Comparison of ENCODE assay signal across 8 mouse cellular contexts in genomic region chr7:127196484-127196883, GRCm38 (mm10). TPM values are rescaled to one million over a fixed set of nuclear protein-coding genes. Genes with fewer than 3 reads are reported as not detected.
DNase-seq lines count a peak whose midpoint lies in the region; ATAC-seq lines count a peak whose summit lies in the region.

No protein-coding gene starts in this region.

- no peaks in the 10 kb centered on the region for H3K27me3 ChIP-seq in heart, embryonic 13.5 days (replicated peaks)
- H3K27me3 ChIP-seq in hindbrain, embryonic 12.5 days: no peaks in the 10 kb centered on the region
- H3K27me3 ChIP-seq in midbrain, embryonic 14.5 days (ENCODE audit: control insufficient read depth, insufficient read depth, low read length): no peaks in the 10 kb centered on the region

- intact Hi-C loops in heart, postnatal 36 days (cut with DNase I): loop anchor here (1.0 to 5.0 kb wide), 3 partner anchors 38 to 334 kb away; partner anchors contain the start of genes Hirip3, Ino80e and Kif22

- H3K36me3 ChIP-seq in heart, embryonic 13.5 days: peaks cover 82% of the 10 kb centered on the region
- H3K36me3 ChIP-seq in hindbrain, embryonic 12.5 days: peaks cover 73% of the 10 kb centered on the region
- peaks cover 79% of the 10 kb centered on the region for H3K36me3 ChIP-seq in midbrain, embryonic 14.5 days (ENCODE audit: control insufficient read depth, insufficient read depth, low read length)

- peaks cover 19% of the 10 kb centered on the region for H3K4me1 ChIP-seq in heart, embryonic 13.5 days
- peaks cover 25% of the 10 kb centered on the region for H3K4me1 ChIP-seq in hindbrain, embryonic 12.5 days
- H3K4me1 ChIP-seq in midbrain, embryonic 14.5 days (ENCODE audit: control insufficient read depth, insufficient read depth, low read length): peaks cover 15% of the 10 kb centered on the region

- peak overlapping the region; percentile 87 for H3K27ac ChIP-seq in heart, embryonic 13.5 days (replicated peaks)
- H3K27ac ChIP-seq in hindbrain, embryonic 12.5 days: peak overlapping the region; percentile 72
- peak overlapping the region; percentile 82 for H3K27ac ChIP-seq in midbrain, embryonic 14.5 days (replicated peaks; ENCODE audit: low read depth, low read length)

- no peak for ATAC-seq in heart, embryonic 13.5 days (ENCODE audit: extremely low read depth, insufficient number of reproducible peaks, low FRiP score, low TSS enrichment)
- ATAC-seq in hindbrain, embryonic 12.5 days (ENCODE audit: low FRiP score): peak; percentile 2
- no peak for ATAC-seq in midbrain, embryonic 14.5 days (ENCODE audit: low FRiP score, low TSS enrichment)
- no peak for ATAC-seq in inflammation-experienced regulatory T-cells, adult 6 months

- peak overlapping the region; percentile 83 for H3K4me3 ChIP-seq in heart, embryonic 13.5 days
- peak overlapping the region; percentile 79 for H3K4me3 ChIP-seq in hindbrain, embryonic 12.5 days
- peak overlapping the region; percentile 75 for H3K4me3 ChIP-seq in midbrain, embryonic 14.5 days (replicated peaks; ENCODE audit: low read depth, low read length)

- H3K9me3 ChIP-seq in heart, embryonic 13.5 days: no peaks in the 10 kb centered on the region
- H3K9me3 ChIP-seq in hindbrain, embryonic 12.5 days (replicated peaks): no peaks in the 10 kb centered on the region
- no peaks in the 10 kb centered on the region for H3K9me3 ChIP-seq in midbrain, embryonic 14.5 days (ENCODE audit: control insufficient read depth, low read length)

- H3K9ac ChIP-seq in heart, embryonic 13.5 days: peak overlapping the region; percentile 84
- H3K9ac ChIP-seq in hindbrain, embryonic 12.5 days: peak overlapping the region; percentile 86
- peak overlapping the region; percentile 65 for H3K9ac ChIP-seq in midbrain, embryonic 14.5 days (replicated peaks; ENCODE audit: low read length)

- WGBS in heart, embryonic 13.5 days: 56% methylated on average over 11 of the region's 11 CpGs
- 57% methylated on average over 11 of the region's 11 CpGs for WGBS in hindbrain, embryonic 12.5 days
- 57% methylated on average over 11 of the region's 11 CpGs for WGBS in midbrain, embryonic 14.5 days

- H3K4me2 ChIP-seq in heart, embryonic 13.5 days: peak overlapping the region; percentile 83
- peak overlapping the region; percentile 93 for H3K4me2 ChIP-seq in hindbrain, embryonic 12.5 days (replicated peaks)
- peak overlapping the region; percentile 82 for H3K4me2 ChIP-seq in midbrain, embryonic 14.5 days (ENCODE audit: low read length)

- no peak for DNase-seq in heart, postnatal 36 days
- peak; percentile 39 for DNase-seq in ZHBTc4 (ENCODE audit: low read depth, low spot score)
- no peak for DNase-seq in midbrain, embryonic 14.5 days
- no peak for DNase-seq in left cerebral cortex, adult 18-20 months (ENCODE audit: low spot score in 2 of 2)
- DNase-seq in layer of hippocampus, adult 9-11 months: no peak

RNA-seq across cellular contexts. Expression of gene Cd2bp2, which starts 0.6 kb away (rescaled TPM):
- polyA plus RNA-seq in heart, embryonic 13.5 days (2015; fragmentation: Nextera tagmentation; extraction: Ambion mirVana): 42.1 TPM in 2 replicates
- total RNA-seq in heart, postnatal 36 days (2021): 10 to 100 TPM; 36.9 to 38.0 TPM
- 86.2 and 92.9 TPM in 2 replicates for polyA plus RNA-seq in hindbrain, embryonic 12.5 days (2016; fragmentation: Nextera tagmentation; extraction: Ambion mirVana)
- polyA plus RNA-seq in midbrain, embryonic 14.5 days (2014; fragmentation: Nextera tagmentation; extraction: Ambion mirVana): 59.5 and 81.1 TPM in 2 replicates
- 10 to 100 TPM; 88.0 to 90.2 TPM for total RNA-seq in left cerebral cortex, adult 18-20 months (2021)
- polyA plus RNA-seq in inflammation-experienced regulatory T-cells, adult 6 months (2017; shearing (Covaris generic)): 10 to 100 TPM; 43.2 to 56.9 (median 48.7) TPM

RNA-seq across cellular contexts. Expression of gene Tbc1d10b, which starts 11.8 kb away (rescaled TPM):
- 18.0 and 18.2 TPM in 2 replicates for polyA plus RNA-seq in heart, embryonic 13.5 days (2015; fragmentation: Nextera tagmentation; extraction: Ambion mirVana)
- 10 to 100 TPM; 24.6 to 26.4 TPM for total RNA-seq in heart, postnatal 36 days (2021)
- polyA plus RNA-seq in hindbrain, embryonic 12.5 days (2016; fragmentation: Nextera tagmentation; extraction: Ambion mirVana): 46.5 and 47.2 TPM in 2 replicates
- 24.6 and 27.6 TPM in 2 replicates for polyA plus RNA-seq in midbrain, embryonic 14.5 days (2014; fragmentation: Nextera tagmentation; extraction: Ambion mirVana)
- 10 to 100 TPM; 90.8 to 94.1 TPM for total RNA-seq in left cerebral cortex, adult 18-20 months (2021)
- polyA plus RNA-seq in inflammation-experienced regulatory T-cells, adult 6 months (2017; shearing (Covaris generic)): 10 to 100 TPM; 13.2 to 16.6 (median 13.6) TPM

RNA-seq across cellular contexts. Expression of gene Mylpf, which starts 12.2 kb away (rescaled TPM):
- 17.0 and 24.9 TPM in 2 replicates for polyA plus RNA-seq in heart, embryonic 13.5 days (2015; fragmentation: Nextera tagmentation; extraction: Ambion mirVana)
- 1 to 10 TPM; 2.4 to 2.5 TPM for total RNA-seq in heart, postnatal 36 days (2021)
- 19.5 and 46.1 TPM in 2 replicates for polyA plus RNA-seq in hindbrain, embryonic 12.5 days (2016; fragmentation: Nextera tagmentation; extraction: Ambion mirVana)
- 4.3 and 4.5 TPM in 2 replicates for polyA plus RNA-seq in midbrain, embryonic 14.5 days (2014; fragmentation: Nextera tagmentation; extraction: Ambion mirVana)
- 1 to 10 TPM; 2.1 to 3.0 TPM for total RNA-seq in left cerebral cortex, adult 18-20 months (2021)
- 10 to 100 TPM; 23.0 to 25.8 (median 23.4) TPM for polyA plus RNA-seq in inflammation-experienced regulatory T-cells, adult 6 months (2017; shearing (Covaris generic))

RNA-seq across cellular contexts. Expression of gene Zfp553, which starts 36.4 kb away (rescaled TPM):
- polyA plus RNA-seq in heart, embryonic 13.5 days (2015; fragmentation: Nextera tagmentation; extraction: Ambion mirVana): 21.4 and 24.1 TPM in 2 replicates
- total RNA-seq in heart, postnatal 36 days (2021): 1 to 10 TPM; 6.0 to 6.6 TPM
- polyA plus RNA-seq in hindbrain, embryonic 12.5 days (2016; fragmentation: Nextera tagmentation; extraction: Ambion mirVana): 61.3 and 67.9 TPM in 2 replicates
- polyA plus RNA-seq in midbrain, embryonic 14.5 days (2014; fragmentation: Nextera tagmentation; extraction: Ambion mirVana): 31.9 and 39.7 TPM in 2 replicates
- total RNA-seq in left cerebral cortex, adult 18-20 months (2021): 10 to 100 TPM; 21.3 to 22.1 TPM
- 1 to 10 TPM; 3.3 to 6.8 (median 4.6) TPM for polyA plus RNA-seq in inflammation-experienced regulatory T-cells, adult 6 months (2017; shearing (Covaris generic))

RNA-seq across cellular contexts. Expression of gene Sept1, which starts 36.4 kb away (rescaled TPM):
- polyA plus RNA-seq in heart, embryonic 13.5 days (2015; fragmentation: Nextera tagmentation; extraction: Ambion mirVana): 23.1 and 23.2 TPM in 2 replicates
- 1 to 10 TPM; 2.8 TPM for total RNA-seq in heart, postnatal 36 days (2021)
- 32.7 and 33.2 TPM in 2 replicates for polyA plus RNA-seq in hindbrain, embryonic 12.5 days (2016; fragmentation: Nextera tagmentation; extraction: Ambion mirVana)
- 11.6 and 13.6 TPM in 2 replicates for polyA plus RNA-seq in midbrain, embryonic 14.5 days (2014; fragmentation: Nextera tagmentation; extraction: Ambion mirVana)
- 1 to 10 TPM; 4.4 to 4.5 TPM for total RNA-seq in left cerebral cortex, adult 18-20 months (2021)
- 100 to 1,000 TPM; 783 to 927 (median 807) TPM for polyA plus RNA-seq in inflammation-experienced regulatory T-cells, adult 6 months (2017; shearing (Covaris generic))
